Mouse (Mus musculus) spleen, postnatal 4 days (tissue): ENCODE measurements around the gene 4930404H24Rik.

Experiments
- DNase-seq, 2 experiments: peaks; one replicate each; pipeline ENCODE4 v3.0.0; 2022; ENCODE audit warnings: low spot score in 2 of 2

Gene 4930404H24Rik

GRCm38 (mm10) chr2:153492573-153493392 lies at the start of gene 4930404H24Rik:
4930404H24Rik (plus strand) TSS chr2:153492790.
- peak; percentile 70 to 87 for DNase-seq

- DNase-seq, result peak in 1 of 2 experiments; percentile 71
These were observed 49.0 kb upstream of the 4930404H24Rik start for GRCm38 (mm10) chr2:153443434-153444240.

GRCm38 (mm10) chr2:153444254-153445136 lies 48.1 kb upstream of the 4930404H24Rik start:
- peak; percentile 36 to 77 for DNase-seq

GRCm38 (mm10) chr2:153445137-153446016 lies 47.2 kb upstream of the 4930404H24Rik start:
- no peak for DNase-seq

- peak in 1 of 2 experiments; percentile 47 for DNase-seq
These were observed 46.6 kb upstream of the 4930404H24Rik start for GRCm38 (mm10) chr2:153446017-153446408.

GRCm38 (mm10) chr2:153446476-153446875 lies 46.1 kb upstream of the 4930404H24Rik start:
- no peak for DNase-seq

GRCm38 (mm10) chr2:153447719-153448118 lies 44.9 kb upstream of the 4930404H24Rik start:
- no peak for DNase-seq

- DNase-seq, result no peak
These were observed 44.1 kb upstream of the 4930404H24Rik start for GRCm38 (mm10) chr2:153448519-153448918.

GRCm38 (mm10) chr2:153453961-153454759 lies 38.4 kb upstream of the 4930404H24Rik start:
- DNase-seq, result no peak

GRCm38 (mm10) chr2:153454841-153455506 lies 37.6 kb upstream of the 4930404H24Rik start:
- no peak for DNase-seq

- DNase-seq, result no peak
These were observed 35.1 kb upstream of the 4930404H24Rik start for GRCm38 (mm10) chr2:153457467-153457866.

GRCm38 (mm10) chr2:153458022-153458441 lies 34.6 kb upstream of the 4930404H24Rik start:
- no peak for DNase-seq

- DNase-seq, result no peak
These were observed 29.3 kb upstream of the 4930404H24Rik start for GRCm38 (mm10) chr2:153463257-153463656.

- no peak for DNase-seq
These were observed 25.2 kb upstream of the 4930404H24Rik start for GRCm38 (mm10) chr2:153467372-153467771.

GRCm38 (mm10) chr2:153469317-153469716 lies 23.3 kb upstream of the 4930404H24Rik start:
- no peak for DNase-seq

GRCm38 (mm10) chr2:153469764-153470163 lies 22.8 kb upstream of the 4930404H24Rik start:
- no peak for DNase-seq

- DNase-seq, result no peak
These were observed 21.6 kb upstream of the 4930404H24Rik start for GRCm38 (mm10) chr2:153470983-153471382.

- DNase-seq, result no peak
These were observed 17.2 kb upstream of the 4930404H24Rik start for GRCm38 (mm10) chr2:153475114-153476112.
